Mouse (Mus musculus) left cerebral cortex, adult 18-20 months (tissue): ENCODE measurements at regions not wholly inside any gene's neighbourhood (a gene's known extent, or its start where the extent isn't known, plus 50 kb on each side); places are given as distances from the start of the nearest gene placed in this dataset.

ENCODE experiments used
- DNase-seq, 2 experiments: peaks; one replicate each; pipeline ENCODE4 v3.0.0; 2021 to 2022; ENCODE audit warnings: low spot score in 2 of 2, mixed read lengths in 1 of 2

- DNase-seq, result no peak
These were observed 572.2 kb downstream of the Brinp1 start for GRCm38 (mm10) chr4:68382007-68382406.

- no peak for DNase-seq
These were observed 586.2 kb downstream of the Brinp1 start for GRCm38 (mm10) chr4:68367983-68368382.

GRCm38 (mm10) chr4:68319575-68319974, 634.6 kb downstream of the Brinp1 start:
- no peak for DNase-seq

- DNase-seq, result no peak
These were observed 641.4 kb downstream of the Brinp1 start for GRCm38 (mm10) chr4:68312751-68313150.

GRCm38 (mm10) chr4:68284845-68285244, 669.4 kb downstream of the Brinp1 start:
- no peak for DNase-seq

GRCm38 (mm10) chr4:68280903-68281302, 673.3 kb downstream of the Brinp1 start:
- no peak for DNase-seq

- DNase-seq, result no peak
These were observed 679.0 kb downstream of the Brinp1 start for GRCm38 (mm10) chr4:68275063-68275708.
